Mouse (Mus musculus) spleen, embryonic (tissue): Measurements from ENCODE around the gene Qsox1.

Source experiments
- CTCF ChIA-PET: fragments of 350-600 bp; sonication (Branson Sonifier 250); formaldehyde crosslinking; loops from one replicate; lab custom pipeline; 2022; lab: Charles Lee

Qsox1 gene

GRCm38 (mm10) chr1:155812581-155813499 lies at the start of gene Qsox1:
Gene Qsox1, minus strand, starts transcription at chr1:155812889.
- CTCF ChIA-PET = no interaction called here

GRCm38 (mm10) chr1:155854926-155855702 lies 42.4 kb upstream of the Qsox1 start:
- CTCF ChIA-PET = no interaction called here

GRCm38 (mm10) chr1:155853009-155853408 lies 40.3 kb upstream of the Qsox1 start:
- CTCF ChIA-PET = no interaction called here

GRCm38 (mm10) chr1:155844235-155844634 lies 31.5 kb upstream of the Qsox1 start:
- CTCF ChIA-PET = no interaction called here

- CTCF ChIA-PET = no interaction called here
Measured at GRCm38 (mm10) chr1:155843538-155843937, 30.8 kb upstream of the Qsox1 start.

GRCm38 (mm10) chr1:155835667-155836066 lies 23.0 kb upstream of the Qsox1 start:
- CTCF ChIA-PET = no interaction called here

GRCm38 (mm10) chr1:155833610-155834009 lies 20.9 kb upstream of the Qsox1 start:
- CTCF ChIA-PET = no interaction called here

- CTCF ChIA-PET = no interaction called here
Measured at GRCm38 (mm10) chr1:155831958-155832357, 19.3 kb upstream of the Qsox1 start.

- CTCF ChIA-PET = no interaction called here
Measured at GRCm38 (mm10) chr1:155830861-155831260, 18.2 kb upstream of the Qsox1 start.

GRCm38 (mm10) chr1:155827703-155828295 lies 15.1 kb upstream of the Qsox1 start:
- CTCF ChIA-PET = no interaction called here

GRCm38 (mm10) chr1:155826803-155827395 lies 14.2 kb upstream of the Qsox1 start:
- CTCF ChIA-PET = no interaction called here

GRCm38 (mm10) chr1:155825940-155826716 lies 13.4 kb upstream of the Qsox1 start:
- CTCF ChIA-PET = no interaction called here

- CTCF ChIA-PET = no interaction called here
Measured at GRCm38 (mm10) chr1:155820646-155821045, 8.0 kb upstream of the Qsox1 start.

GRCm38 (mm10) chr1:155816167-155816566 lies 3.5 kb upstream of the Qsox1 start:
- CTCF ChIA-PET = no interaction called here

- CTCF ChIA-PET = no interaction called here
Measured at GRCm38 (mm10) chr1:155811995-155812580, 601 bp downstream of the Qsox1 start.

- CTCF ChIA-PET = interaction anchor here (0.6 to 0.7 kb wide), 2 partner anchors 10 to 190 kb away, joined by 5 to 6 read pairs; no protein-coding TSS in a partner anchor
Measured at GRCm38 (mm10) chr1:155810616-155811015, 2.1 kb downstream of the Qsox1 start.

- CTCF ChIA-PET = interaction anchor here (0.5 to 0.6 kb wide), 2 partner anchors 26 to 191 kb away, joined by 4 to 5 read pairs; no protein-coding TSS in a partner anchor
Measured at GRCm38 (mm10) chr1:155809706-155810442, 2.8 kb downstream of the Qsox1 start.

- CTCF ChIA-PET = no interaction called here
Measured at GRCm38 (mm10) chr1:155808261-155808660, 4.4 kb downstream of the Qsox1 start.

GRCm38 (mm10) chr1:155805607-155806006 lies 7.1 kb downstream of the Qsox1 start:
- CTCF ChIA-PET = no interaction called here
